Mouse (Mus musculus) erythroblast, embryonic 14.5 days (primary cell): ENCODE measurements around the gene Tenm3. TPM values are rescaled to one million over a fixed set of nuclear protein-coding genes. Genes with fewer than 3 reads are reported as not detected.

Experiments used
- H3K27me3 ChIP-seq: 2 replicates; pipeline ENCODE4 v1.6.1; 2012; ENCODE audit warnings: inconsistent platforms; ENCODE audit not compliant: control insufficient read depth
- H3K36me3 ChIP-seq: 2 replicates; pipeline ENCODE4 v1.6.1; 2012; ENCODE audit warnings: mild to moderate bottlenecking, inconsistent platforms; ENCODE audit not compliant: control insufficient read depth
- H3K4me1 ChIP-seq: 2 replicates; pipeline ENCODE4 v1.6.1; 2012; ENCODE audit warnings: inconsistent platforms; ENCODE audit not compliant: control insufficient read depth
- H3K4me3 ChIP-seq: replicated peaks from 2 replicates; pipeline ENCODE3; 2012; ENCODE audit warnings: moderate library complexity, mild to moderate bottlenecking, inconsistent platforms
- H3K9me3 ChIP-seq: 2 replicates; pipeline ENCODE4 v1.6.1; 2012; ENCODE audit warnings: low read length, inconsistent platforms, mixed read lengths; ENCODE audit not compliant: control insufficient read depth
- GATA1 ChIP-seq: IDR thresholded peaks from 2 replicates; pipeline ENCODE4 v1.6.1; 2012; ENCODE audit warnings: low read length, inconsistent platforms, mixed read lengths
- TAL1 ChIP-seq: IDR thresholded peaks from 3 replicates; pipeline ENCODE4 v1.6.1; 2012; ENCODE audit warnings: low read length, inconsistent platforms, mixed read lengths
- polyA plus RNA-seq: library from polyadenylated mRNA; stranded (reverse); fragments of >175 nt; gene quantifications from 2 replicates; pipeline ENCODE4 v1.2.3, GENCODE M21; 2012

Gene Tenm3
- polyA plus RNA-seq, 1 experiment, result under 0.01 TPM

DNA sequence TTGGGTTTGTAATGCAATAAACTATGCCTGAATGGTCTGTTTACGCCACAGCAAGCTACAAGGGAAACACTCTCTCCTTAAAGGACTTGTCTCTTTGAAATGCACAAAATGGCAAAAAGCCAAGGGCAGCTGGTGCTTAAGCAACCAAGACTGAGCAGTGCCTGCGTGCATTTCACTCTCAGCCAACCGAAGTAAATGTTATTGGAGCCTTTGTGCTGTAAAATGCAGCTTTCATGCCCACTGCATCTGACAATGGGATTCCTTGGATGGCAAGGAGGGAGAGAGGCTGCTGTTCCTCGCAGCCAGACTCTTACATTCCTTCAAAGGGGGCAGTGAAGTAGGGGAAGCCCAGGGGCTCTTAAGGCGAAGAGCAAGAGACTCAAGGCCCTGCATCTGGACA is 385.4 kb downstream of the Tenm3 start:
- H3K9me3 ChIP-seq, result peaks cover 16% of the 10 kb centered on the region; the same call in 1 of the 2 replicates
- no peak for TF ChIP-seq GATA1
- TF ChIP-seq TAL1, result no peak
- no peaks in the 10 kb centered on the region for H3K27me3 ChIP-seq
- H3K4me3 ChIP-seq, result no peak overlapping the region
- no peaks in the 10 kb centered on the region for H3K4me1 ChIP-seq
- H3K36me3 ChIP-seq, result no peaks in the 10 kb centered on the region

DNA sequence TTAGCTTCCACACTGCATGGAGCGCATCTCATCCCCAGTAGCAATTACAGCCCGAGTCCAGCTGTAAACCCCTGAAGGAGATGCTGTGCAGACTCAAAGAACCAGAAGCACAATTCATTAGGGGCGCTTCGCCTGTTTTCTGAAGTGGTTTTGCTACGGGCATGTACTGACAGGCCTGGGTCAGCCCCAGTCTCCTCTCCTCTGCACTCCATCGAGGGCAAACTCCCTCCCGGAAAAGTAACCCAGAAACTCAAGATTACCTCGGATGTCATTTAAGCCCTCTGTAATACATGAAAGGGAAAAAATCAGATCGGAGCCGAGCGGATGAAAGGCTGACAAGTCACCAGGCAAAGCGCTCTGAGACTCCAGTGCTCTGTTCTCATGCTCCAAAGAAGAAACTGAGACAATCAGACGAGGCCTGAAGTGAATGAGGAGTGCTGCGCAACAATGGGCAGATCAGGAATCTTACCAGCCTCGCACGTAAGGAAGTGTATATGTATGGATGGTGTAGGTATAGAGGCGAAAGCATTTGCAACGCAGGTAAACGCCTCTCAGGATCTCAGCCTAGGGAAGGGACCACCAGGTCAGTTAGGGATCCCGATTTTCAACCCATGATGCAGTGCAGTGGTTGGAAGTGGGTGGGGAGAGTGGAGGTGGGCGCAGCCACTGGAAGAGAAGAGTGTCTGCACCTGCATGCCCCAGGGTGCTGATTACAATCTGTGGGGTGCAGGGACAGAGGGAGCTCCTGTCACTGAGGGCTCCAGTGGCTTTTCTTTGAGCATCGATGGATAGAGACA is 387.2 kb downstream of the Tenm3 start:
- no peak for TF ChIP-seq GATA1
- no peaks in the 10 kb centered on the region for H3K36me3 ChIP-seq
- H3K27me3 ChIP-seq, result no peaks in the 10 kb centered on the region
- H3K4me1 ChIP-seq, result no peaks in the 10 kb centered on the region
- H3K4me3 ChIP-seq, result no peak overlapping the region
- peaks cover 16% of the 10 kb centered on the region; the same call in 1 of the 2 replicates for H3K9me3 ChIP-seq

- Histone ChIP-seq H3K9me3 (peaks cover 20% of the 10 kb centered on the region), H3K36me3 (no peaks in the 10 kb centered on the region), H3K4me3 (no peak overlapping the region), H3K27me3 (no peaks in the 10 kb centered on the region), H3K4me1 (no peaks in the 10 kb centered on the region)
- TF ChIP-seq TAL1 (no peak), GATA1 (no peak)
Observed at GRCm38 (mm10) chr8:48451247-48451635, 392.5 kb downstream of the Tenm3 start.

- no peaks in the 10 kb centered on the region for H3K36me3 ChIP-seq
- peaks cover 18% of the 10 kb centered on the region for H3K9me3 ChIP-seq
- H3K4me3 ChIP-seq, result no peak overlapping the region
- TF ChIP-seq TAL1, result no peak
- TF ChIP-seq GATA1, result no peak
- H3K27me3 ChIP-seq, result no peaks in the 10 kb centered on the region
- no peaks in the 10 kb centered on the region for H3K4me1 ChIP-seq
Observed at GRCm38 (mm10) chr8:48450397-48451246, 393.1 kb downstream of the Tenm3 start.

GRCm38 (mm10) chr8:48449625-48450024 is 394.1 kb downstream of the Tenm3 start:
- no peak for TF ChIP-seq GATA1
- TF ChIP-seq TAL1, result no peak
- Histone ChIP-seq H3K36me3 (no peaks in the 10 kb centered on the region), H3K9me3 (peaks cover 16% of the 10 kb centered on the region), H3K4me3 (no peak overlapping the region), H3K27me3 (no peaks in the 10 kb centered on the region), H3K4me1 (no peaks in the 10 kb centered on the region)

GRCm38 (mm10) chr8:48445690-48446089 is 398.1 kb downstream of the Tenm3 start:
- TF ChIP-seq TAL1 (no peak), GATA1 (no peak)
- no peak overlapping the region for H3K4me3 ChIP-seq
- H3K27me3 ChIP-seq, result no peaks in the 10 kb centered on the region
- H3K4me1 ChIP-seq, result no peaks in the 10 kb centered on the region
- H3K36me3 ChIP-seq, result no peaks in the 10 kb centered on the region
- H3K9me3 ChIP-seq, result peaks cover 12% of the 10 kb centered on the region

DNA sequence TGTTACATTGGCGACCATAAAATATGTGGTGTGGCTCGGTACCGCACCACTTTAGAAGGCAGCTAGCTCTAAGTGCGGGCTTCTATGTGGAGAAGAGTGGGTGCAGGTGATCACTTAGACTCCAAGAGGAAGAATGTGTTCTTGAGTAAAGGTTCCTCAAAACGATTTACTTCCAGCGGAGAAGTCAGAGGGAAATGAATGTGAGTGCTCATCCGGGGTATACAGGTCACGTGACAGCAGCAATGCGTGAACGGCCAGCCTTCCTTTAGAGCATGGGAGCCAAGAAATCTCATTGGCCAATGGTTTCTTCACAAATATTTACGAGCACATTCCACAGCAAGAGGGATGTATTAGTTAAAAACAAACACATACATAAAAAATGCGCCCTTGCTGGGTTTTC is 404.3 kb downstream of the Tenm3 start:
- H3K27me3 ChIP-seq, result no peaks in the 10 kb centered on the region
- H3K4me3 ChIP-seq, result no peak overlapping the region
- H3K9me3 ChIP-seq, result peaks cover 12% of the 10 kb centered on the region; the same call in 1 of the 2 replicates
- TF ChIP-seq TAL1, result no peak
- no peak for TF ChIP-seq GATA1
- no peaks in the 10 kb centered on the region for H3K4me1 ChIP-seq
- no peaks in the 10 kb centered on the region for H3K36me3 ChIP-seq

- Histone ChIP-seq H3K4me1 (no peaks in the 10 kb centered on the region), H3K9me3 (peaks cover 13% of the 10 kb centered on the region; the same call in 1 of the 2 replicates), H3K4me3 (no peak overlapping the region), H3K36me3 (no peaks in the 10 kb centered on the region), H3K27me3 (no peaks in the 10 kb centered on the region)
- TF ChIP-seq GATA1 (no peak), TAL1 (no peak)
Observed at GRCm38 (mm10) chr8:48437523-48438207, 406.1 kb downstream of the Tenm3 start.

DNA sequence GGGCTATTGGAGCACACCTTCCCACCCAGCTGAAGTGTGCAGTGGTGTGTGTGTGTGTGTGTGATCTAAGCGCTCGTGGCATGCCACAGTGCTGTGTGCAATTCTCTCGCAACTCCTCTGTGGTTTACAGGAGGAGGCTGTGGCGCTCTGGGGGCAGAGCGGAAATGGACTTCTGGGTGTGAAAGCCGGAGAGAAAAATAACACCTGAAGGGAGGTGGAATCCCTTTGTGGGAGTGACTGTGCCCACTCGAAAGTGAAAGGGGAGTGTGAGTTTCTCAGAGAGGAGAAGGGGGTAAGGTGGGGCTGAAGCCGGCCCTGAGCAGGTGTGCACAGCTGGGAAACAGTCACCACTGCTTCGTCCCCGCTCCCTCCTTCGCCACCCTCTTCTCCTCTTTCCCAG is 418.6 kb downstream of the Tenm3 start:
- no peak overlapping the region for H3K4me3 ChIP-seq
- TF ChIP-seq TAL1 (no peak), GATA1 (no peak)
- H3K36me3 ChIP-seq, result no peaks in the 10 kb centered on the region
- peaks cover 45% of the 10 kb centered on the region for H3K9me3 ChIP-seq
- H3K4me1 ChIP-seq, result no peaks in the 10 kb centered on the region
- no peaks in the 10 kb centered on the region for H3K27me3 ChIP-seq
